Mouse (Mus musculus): ENCODE results near the gene Gse1.

The Gse1 gene

GRCm38 (mm10) chr8:120462611-120463010 is 234.4 kb downstream of the Gse1 start:
- DNase-seq = no peak

- no peak for DNase-seq
Observed at GRCm38 (mm10) chr8:120463918-120464584, 235.8 kb downstream of the Gse1 start.

DNA sequence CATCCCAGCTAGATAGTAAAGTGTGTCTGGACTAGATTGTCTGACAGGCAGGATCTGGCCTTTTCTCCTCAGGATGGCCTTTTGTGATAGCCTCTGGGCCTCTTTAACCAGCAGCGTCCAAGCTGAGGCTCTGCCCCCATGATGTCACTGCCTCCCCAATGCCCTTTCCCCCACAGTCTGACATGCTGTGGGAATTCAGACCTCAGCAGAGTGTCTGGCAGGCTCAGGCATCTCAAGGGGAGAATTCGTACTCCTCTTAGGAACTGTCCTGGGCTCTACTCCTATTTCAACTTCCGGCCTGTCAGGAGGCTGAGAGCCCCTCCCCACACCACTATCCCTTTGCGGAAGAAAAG is 236.3 kb downstream of the Gse1 start:
- no peak for DNase-seq

GRCm38 (mm10) chr8:120465710-120466109 is 237.5 kb downstream of the Gse1 start:
- peak; percentile 82 to 85 for DNase-seq

DNA sequence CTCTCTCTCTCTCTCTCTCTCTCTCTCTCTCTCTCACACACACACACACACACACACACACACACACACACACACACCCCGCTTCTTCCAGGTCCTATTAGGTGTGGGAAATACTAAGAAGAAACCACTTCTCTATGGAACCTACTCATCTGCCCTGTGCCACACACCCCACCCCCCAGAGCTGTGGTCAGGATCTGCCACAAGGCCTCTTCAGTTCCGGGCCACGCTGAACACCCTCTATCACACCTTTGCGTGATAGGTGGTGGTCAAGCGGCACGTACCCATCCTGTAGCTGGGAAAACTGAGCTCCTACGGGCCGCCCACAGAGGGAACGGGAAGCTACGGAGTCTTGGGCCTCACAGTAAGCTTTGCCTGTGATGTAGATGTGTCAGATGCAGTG is 238.0 kb downstream of the Gse1 start:
- no peak for DNase-seq

DNA sequence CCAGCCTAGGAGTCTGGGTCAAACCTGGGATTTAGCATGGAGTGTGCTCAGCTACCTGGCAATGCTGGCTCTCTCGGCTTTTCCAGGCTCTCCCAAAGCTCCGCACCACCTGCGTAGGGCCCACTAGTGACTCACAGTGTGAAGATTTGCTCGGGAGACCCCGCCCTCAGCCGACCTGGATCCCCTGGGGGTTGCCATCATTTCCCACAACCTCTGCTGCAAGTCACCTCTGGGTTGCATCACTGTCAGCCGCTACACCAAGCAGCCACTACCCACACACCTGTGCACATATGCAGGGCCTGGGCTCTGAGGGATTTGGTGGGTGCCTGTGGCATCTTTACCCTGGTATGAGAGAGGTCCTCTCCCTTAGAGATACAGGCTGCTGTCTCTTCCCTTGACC is 239.3 kb downstream of the Gse1 start:
- DNase-seq = no peak

- no peak for DNase-seq
Observed at GRCm38 (mm10) chr8:120470170-120470569, 241.9 kb downstream of the Gse1 start.

- peak; percentile 73 to 79 for DNase-seq
Observed at GRCm38 (mm10) chr8:120471166-120471565, 242.9 kb downstream of the Gse1 start.

DNA sequence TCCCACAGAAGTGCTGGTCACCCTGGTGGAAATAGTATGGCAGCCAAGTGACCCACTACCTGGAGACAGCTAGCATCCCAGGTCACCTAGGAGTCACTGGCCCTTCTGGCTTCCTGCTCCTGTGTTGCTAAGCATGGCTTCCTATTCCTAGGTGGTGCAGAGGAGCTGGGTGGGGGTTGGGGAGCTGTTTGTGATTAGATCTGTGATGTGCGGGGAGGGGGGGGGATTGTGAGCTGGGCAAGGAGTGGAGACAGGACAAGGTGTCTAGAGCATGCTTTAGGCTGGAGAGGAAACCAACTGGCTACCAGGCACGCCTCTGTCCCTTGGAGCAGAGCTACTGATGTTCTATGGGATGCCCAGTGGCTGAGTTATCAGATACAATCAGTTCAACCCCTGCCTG is 243.5 kb downstream of the Gse1 start:
- DNase-seq = no peak

GRCm38 (mm10) chr8:120472230-120472629 is 244.0 kb downstream of the Gse1 start:
- DNase-seq = no peak

GRCm38 (mm10) chr8:120473729-120474364 is 245.6 kb downstream of the Gse1 start:
- DNase-seq = peak; percentile 70 to 77

DNA sequence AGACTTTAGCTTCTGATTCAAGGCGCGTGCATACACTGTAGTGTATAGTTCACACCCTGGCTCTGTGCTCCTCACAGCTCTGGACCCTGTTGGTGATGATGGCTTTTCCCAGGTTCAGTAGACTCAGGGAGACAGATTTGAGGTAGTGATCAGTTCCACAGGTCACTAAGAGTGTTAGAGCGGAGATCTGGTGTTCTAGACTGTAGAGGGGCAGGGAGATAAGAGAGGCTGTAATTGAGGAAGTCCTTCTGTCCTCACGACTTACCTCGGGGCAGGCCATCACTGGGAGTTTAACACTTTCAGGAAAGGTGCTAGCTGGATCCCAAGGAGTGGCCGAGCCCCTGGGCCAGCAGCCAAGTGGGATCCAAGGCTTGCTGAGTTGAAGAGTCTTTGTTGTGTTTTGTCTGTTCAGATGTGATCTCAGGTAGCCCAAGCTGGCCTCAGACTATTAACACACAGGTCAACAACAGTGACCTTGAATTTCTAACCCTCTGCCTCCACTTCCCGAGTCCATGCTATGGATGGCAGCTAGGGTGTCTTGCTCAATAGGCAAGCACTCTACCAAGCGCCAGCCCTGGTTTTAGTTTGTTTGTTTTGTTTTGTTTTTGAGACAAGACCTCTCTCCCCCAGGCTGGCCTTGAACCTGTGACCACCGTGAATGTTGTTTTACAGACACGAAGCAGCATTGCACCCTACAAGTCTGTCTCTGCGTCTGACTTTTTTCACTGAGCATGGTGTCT is 246.4 kb downstream of the Gse1 start:
- DNase-seq = no peak

DNA sequence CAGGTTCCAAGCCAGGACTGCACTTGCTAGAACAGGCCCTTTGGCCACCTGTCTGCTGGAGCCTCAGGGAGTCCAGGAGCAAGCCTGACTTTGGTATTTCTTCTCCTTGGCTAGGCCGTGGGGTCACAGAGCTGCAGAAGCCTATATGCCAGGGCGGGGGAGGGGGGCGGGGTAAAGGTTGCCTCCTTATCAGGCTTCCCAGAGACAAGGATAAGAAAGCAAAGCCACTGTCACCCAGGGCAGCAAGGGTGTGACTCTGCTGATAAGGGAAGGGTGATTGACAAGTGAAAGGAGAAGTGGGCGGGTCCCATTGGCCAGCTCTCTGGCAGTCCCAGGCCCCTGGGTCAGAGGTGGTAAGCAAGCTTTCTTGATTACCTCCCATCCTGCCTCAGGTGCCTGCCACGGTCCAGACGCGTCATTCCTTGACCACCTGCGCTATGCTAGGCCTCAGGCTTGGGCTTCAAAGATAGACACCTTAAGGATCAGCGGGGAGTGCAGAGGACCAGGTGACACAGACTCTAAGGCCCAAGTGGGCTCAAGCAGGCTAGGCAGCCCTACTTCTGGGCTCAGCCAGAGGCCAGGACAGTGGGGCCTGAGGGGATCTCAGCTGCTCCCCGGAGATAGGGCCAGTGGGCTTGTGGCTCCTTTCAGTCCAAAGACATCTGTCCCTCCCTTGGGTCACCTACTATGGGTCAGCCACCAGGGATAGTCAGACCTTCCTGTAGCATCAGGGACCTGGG is 247.4 kb downstream of the Gse1 start:
- no peak for DNase-seq

DNA sequence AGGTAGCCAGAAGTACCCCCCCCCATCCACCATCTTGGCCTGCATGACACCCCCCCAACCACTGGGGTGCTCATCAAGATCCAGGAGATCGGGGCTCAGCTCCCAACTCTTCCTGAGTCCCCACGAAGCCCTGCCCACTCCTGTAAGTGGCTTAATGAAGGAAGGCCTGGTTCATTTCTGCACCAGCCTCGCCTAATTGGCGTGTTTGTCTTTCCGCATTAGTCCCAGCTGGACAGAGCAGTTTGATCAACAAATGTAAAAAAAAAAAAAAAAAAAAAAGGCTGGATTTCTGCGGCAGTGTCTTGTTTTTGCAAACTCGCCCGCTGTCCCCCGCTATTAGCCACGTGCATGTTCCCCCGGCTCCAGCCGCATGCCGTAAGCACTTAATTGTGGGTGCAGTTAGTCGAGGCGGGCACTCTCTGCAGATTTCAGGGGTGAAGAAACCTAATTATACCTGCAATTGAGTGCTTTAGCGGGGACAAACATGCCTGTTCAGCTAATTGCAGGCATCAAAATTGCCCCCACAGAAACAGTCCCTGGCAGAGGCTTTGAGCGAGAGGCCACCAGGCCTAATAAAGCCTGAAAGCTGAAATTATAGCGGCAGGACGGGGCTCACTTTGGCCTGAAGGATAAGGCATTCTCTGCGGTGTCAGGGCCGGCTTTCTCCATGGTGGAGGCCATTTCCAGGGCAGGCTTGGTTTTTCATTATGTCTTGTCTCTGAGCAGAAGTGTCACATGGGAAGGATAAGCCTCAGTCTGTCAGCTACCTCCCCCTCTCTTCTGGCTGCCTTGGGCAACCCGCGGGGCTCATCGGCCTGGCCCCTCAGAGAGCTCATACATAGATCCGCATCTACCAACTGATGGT is 248.7 kb downstream of the Gse1 start:
- DNase-seq = no peak

DNA sequence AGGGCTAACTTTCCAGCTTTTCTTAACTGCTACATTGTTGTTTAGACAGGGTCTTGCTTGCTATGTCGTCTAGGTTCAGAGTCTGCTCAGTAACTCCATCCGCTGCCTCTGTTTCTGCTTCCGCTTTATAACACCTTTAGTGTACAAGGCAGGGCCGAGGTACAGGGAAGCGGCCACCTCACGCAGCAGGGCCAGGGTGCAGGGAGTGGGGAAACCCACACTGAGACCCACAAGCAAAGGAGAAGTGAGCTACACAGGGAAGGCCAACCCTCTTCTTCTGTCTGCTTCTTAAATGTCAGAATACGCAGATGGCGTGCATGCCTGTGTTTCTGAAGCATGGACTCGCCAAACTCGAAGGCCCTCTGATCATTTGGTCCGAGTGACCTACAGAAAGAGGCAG is 250.5 kb downstream of the Gse1 start:
- DNase-seq = no peak

DNA sequence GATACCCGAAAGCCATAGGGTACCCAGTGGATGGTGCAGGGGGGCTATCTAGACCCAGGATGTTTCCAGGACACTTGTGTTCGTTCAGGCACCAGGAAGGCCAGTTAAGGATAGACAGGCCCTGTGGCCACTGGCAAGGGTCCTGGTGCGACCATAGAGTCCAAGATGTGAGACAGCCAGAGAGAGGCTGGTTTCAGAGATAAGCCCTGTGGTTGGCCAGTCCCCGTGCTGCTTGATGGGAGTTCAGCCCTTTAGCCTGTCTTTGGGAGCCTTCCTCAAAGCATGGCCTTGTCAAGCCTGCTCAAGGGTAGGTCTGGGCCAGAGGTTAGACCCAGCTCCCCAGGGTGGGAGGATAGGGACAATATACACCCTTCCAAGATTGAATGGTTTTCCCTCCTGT is 251.4 kb downstream of the Gse1 start:
- no peak for DNase-seq

DNA sequence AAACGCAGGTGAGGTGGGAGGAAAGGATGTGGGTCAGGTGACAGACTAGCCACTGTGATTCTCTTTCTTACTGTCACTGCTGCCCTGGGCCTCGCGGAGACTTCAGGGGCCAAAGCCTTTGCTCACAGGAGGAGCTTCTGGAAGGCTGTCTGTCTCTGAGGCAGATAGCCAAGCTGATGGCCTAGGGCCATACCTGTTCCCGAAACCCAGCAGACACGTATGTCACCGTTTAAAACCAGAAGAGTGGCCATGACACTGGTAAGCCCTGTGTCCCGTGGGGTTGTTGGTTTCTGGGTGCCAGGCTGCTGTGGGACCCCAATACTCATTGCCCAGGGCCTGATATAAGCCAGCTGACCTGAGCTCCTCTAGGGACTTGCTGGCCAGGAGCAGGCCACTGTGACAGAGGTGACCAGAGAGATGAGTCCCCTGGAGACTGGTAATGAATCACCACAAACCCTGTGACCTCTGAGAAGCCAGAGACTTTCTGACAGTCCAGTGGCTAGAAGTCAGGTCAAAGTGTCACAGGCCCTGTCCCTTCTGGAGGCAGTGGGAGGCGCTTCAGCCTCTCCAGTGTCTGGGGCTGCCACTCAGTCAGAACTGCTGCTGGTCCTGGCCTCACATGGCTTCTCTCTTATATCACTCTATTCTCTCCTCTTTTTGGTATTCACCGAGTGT is 253.9 kb downstream of the Gse1 start:
- no peak for DNase-seq

GRCm38 (mm10) chr8:120484460-120484859 is 256.2 kb downstream of the Gse1 start:
- no peak for DNase-seq

GRCm38 (mm10) chr8:120485116-120485515 is 256.9 kb downstream of the Gse1 start:
- DNase-seq = no peak

DNA sequence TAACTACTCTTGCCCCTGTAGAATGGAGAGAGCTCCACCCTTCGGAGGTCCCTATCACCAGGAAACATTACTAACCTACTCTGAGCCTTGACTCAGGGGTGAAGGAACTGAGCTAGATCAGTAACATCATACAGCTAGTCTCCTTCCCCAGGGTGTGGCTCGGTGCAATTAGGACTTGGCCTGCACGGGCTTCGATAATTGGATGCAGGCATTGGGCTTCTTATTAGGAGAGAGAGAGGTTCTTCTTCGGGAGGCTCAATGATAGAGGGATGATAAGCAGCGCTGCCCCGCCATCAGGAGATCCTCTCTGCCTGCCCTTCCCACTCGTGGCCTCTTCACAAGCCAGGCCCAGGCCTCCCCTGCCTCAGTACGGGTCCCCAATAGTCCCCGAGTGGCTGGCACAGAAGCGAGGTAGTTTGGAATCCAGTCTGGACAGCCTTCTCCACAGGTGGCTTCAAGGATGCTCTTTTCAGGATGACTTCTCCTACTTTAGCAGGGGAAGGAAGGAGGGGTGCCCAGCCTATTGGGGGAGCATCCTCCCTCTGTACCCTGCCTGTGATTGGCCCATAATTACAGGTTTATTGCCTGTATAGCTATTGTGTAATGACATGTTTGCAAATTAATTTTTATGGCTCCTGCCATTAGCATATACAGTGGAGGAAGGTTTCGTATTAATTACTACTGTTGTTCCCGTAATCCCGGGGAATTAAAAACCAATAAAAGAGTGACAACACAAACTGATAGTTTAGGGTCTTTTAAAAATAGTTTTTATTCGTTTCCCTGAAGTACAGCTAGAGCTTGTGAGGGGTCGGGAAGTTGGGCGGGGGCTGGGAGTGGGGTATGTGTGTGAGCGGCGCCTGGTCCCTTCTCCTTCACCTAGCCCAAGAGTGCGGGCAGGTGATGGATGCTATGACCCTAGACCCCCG is 257.6 kb downstream of the Gse1 start:
- DNase-seq = no peak

Measured in kidney, postnatal 4 days (tissue).